Mouse (Mus musculus): Measurements from ENCODE around the gene Mdga1.

The Mdga1 gene

DNA sequence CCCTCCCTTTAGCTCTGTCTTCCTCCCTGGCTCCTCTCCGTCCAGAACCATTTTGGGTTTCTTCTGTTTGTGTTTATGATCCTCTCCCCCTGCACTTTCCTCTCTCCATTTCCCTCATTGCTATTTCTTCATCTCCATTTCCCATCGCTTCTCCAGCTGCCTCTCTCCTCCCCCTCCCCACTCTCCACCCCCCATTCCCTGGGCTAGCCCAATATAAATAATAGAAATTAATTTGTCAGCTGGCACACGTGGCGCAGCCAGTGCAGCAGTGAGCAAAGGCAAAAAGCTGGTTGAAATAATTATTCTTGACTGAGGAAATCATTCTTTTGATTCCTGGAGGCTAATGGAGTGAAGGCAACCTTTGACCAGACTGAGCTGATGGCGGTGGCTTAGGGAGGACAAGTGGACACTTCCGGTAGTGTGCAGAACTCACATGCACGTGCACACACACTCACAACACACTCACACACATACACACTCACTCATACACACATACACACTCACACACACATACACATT is at the start of gene Mdga1:
Gene Mdga1, minus strand, starts transcription at position 51 of the 519 bp plus-strand sequence.
- no peak for DNase-seq (ENCODE audit: low read depth, low spot score)

DNA sequence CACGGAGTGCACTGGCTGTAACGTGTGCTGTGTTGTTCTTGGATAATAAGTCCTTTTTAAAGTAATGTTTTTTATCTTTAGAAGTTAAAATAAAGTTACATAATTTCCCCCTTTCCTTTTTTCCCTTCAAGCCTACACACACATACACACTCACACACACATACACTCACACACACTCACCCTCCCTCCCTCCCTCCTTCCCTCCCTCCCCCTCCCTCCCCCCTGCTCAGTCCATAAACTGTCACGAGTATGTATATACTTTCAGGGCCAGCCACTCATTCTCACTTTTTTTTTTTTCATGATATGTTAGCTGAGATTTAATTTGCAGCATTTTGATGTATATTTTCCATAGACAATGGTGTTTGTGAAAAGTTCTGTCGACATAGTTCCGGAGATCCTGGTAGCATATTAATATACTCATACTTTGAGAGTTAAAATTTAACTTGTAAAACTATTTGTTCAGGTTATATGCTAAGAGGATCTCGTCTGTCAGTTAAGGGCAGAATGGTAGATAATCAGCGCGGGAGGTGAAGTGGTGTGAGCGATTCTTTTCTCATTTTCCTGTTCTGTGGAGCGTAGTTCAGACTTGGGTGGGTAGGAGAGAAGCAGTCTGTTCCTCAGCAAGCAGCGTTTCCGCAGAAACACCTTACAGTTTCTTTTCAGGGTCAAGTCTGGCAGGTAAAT is 49.2 kb upstream of the Mdga1 start:
- DNase-seq (ENCODE audit: low read depth, low spot score), result no peak

DNA sequence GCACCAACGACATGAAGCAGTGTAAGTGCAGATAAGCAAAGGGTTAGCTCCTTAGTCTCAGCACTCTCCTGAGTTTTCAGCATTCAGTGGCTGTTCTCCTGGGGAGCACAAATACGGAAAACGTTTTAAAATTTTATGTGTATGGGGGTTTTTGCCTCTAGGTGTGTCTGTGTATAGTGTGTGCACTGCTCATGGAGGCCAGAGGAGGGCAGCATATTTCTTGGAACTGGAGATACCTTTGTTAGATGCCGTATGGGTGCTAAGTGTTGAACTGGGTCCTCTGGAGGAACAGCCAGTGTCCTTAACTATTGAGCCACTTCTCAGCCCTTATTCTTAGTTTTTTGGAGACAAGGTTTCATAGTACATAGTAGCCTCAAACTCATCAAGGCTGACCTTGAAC is 44.8 kb upstream of the Mdga1 start:
- DNase-seq (ENCODE audit: low read depth, low spot score), result peak; percentile 35

DNA sequence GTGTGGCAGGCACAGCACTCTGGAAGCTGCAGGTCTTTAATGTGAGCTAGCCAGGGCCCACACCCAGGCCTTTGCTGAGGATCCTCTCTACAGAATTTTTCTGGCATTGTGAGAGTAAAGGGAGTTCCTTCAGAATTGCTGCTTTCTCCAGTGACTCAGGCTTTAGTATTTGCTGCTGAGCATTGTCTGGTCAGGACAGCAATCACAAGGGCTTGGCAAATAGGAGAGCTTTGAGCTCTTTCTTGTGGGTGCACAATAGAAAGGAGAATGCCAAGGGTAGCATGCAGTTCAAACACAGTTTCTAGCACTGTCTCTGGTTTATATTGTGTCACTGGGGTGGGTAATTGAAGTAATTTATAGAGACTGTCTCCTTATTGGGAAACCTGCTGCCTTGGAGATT is 38.5 kb upstream of the Mdga1 start:
- DNase-seq (ENCODE audit: low read depth, low spot score), result no peak

DNA sequence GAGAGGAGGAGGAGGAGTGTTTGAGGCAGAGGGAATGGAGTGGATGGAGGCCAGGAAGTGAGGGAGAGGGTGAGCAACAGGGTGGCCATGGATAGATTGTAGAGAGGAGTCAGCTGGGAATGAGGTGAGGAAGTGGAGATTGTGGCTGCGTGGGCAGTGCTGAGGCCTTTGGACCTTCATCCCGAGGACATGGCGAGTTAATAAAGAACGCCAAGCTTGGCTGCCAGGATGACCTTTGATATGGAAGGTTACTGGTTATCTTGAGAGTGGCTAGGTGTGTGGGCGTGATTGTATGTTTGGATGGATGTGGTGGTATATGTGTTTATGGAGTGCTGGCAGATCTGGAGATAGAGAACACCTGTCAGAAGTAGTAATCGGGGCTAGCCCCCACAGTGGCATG is 38.0 kb upstream of the Mdga1 start:
- DNase-seq (ENCODE audit: low read depth, low spot score), result no peak

DNA sequence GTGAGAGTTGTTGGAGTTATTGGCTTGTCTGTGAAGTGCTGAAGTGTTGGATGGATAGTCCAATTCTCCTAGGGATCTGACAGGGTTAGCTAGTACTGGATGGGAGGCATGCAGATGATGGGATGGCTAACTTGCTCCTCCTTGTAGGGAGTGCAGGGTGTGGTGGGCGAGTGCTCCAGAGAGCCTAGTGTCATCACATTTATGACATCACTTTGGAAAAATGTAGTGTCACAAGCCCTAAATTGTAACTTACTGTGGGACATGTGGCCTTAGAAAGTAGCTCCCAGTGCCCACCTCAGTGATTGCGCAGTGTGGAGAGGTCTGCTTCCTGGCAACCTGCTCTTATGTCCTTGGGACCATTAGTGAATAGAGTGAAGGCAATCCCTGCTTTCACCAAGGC is 37.0 kb upstream of the Mdga1 start:
- no peak for DNase-seq (ENCODE audit: low read depth, low spot score)

DNA sequence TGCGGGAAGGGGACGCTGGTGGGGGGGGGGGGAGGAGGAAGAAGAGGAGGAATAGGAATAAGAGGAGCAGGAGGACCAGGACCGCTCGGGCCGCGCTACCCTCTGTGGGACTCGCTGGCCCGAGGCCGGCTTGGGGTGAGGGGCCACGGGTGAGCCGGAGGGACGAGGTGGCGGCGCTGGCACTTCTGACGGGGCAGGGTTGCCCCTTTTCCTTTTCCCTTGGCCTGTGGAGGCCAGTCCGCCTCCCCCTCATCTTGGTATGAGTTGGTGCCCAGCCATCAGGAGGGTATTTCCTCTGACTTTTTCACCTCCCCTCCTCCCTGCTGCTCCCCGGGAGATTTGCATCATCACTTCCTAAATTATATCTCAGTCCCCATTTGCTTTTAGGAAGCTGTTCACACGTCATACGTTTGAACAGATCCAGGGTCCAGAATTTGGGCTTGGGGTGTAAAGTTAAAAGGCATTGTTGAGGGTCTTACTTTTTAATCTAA is 35.6 kb upstream of the Mdga1 start:
- DNase-seq (ENCODE audit: low read depth, low spot score), result peak; percentile 58

DNA sequence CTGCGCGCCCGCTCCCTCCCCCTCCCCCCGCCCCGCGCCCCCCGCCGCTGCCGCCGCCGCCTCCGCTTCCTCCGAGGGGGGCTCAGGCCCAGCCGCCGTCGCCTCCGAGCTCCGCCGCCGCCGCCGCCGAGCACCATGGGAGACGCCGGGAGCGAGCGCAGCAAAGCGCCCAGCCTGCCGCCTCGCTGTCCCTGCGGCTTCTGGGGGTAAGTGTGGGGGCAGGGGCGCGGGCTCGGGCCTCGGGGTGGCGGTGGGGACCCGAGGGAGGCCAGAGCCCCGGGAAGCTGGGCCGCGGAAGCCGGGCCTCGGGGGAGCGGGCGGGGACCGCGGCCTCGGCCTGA is 35.2 kb upstream of the Mdga1 start:
- peak; percentile 74 for DNase-seq (ENCODE audit: low read depth, low spot score)

DNA sequence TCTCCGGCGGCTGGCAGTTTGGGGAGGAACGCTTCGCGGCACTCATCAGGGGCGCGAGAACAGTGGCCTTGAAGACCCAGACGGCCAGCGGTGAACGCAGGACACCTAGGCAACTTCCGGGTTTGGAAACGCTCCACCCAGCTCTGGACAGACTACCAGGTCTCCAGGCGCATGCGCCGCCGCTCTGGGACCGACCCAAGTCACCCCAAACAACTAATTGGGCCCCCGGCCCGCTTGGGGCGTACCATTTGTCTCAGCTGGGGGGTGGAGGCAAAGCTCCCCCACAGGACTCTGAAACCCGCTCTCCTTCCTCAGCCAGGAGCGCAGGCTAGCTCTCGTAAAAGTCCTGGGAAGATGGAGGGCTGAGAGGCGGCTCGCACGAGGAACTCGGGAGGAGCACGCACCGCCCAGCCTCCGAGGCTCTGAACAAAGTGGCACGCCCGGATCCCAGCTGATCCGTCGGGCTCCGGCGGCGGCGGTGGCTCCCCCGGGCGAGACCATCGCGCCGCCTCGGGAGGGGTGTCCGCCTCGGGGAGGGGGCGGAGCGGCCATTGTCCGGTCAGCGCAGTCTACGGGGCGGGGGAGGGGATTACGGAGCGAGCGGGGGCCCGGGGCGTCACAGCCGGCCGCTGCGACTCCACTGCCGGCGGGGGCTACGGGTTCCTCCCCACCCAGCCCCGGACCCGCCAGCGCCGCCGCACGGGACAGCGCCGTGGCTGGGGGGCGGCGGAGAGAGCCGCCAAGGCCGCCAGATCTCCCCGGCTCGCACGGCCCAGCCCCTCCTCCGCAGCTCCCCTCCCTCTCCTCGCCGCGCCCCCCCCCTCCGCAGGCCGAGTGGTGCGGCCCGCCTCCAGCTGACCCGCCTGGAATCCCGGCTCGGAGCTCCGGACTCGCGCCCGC is 34.6 kb upstream of the Mdga1 start, which contains the start of gene Zfand3:
Gene Zfand3, plus strand, starts transcription at position 531 of the 900 bp plus-strand sequence.
- peak; percentile 93 for DNase-seq (ENCODE audit: low read depth, low spot score)

DNA sequence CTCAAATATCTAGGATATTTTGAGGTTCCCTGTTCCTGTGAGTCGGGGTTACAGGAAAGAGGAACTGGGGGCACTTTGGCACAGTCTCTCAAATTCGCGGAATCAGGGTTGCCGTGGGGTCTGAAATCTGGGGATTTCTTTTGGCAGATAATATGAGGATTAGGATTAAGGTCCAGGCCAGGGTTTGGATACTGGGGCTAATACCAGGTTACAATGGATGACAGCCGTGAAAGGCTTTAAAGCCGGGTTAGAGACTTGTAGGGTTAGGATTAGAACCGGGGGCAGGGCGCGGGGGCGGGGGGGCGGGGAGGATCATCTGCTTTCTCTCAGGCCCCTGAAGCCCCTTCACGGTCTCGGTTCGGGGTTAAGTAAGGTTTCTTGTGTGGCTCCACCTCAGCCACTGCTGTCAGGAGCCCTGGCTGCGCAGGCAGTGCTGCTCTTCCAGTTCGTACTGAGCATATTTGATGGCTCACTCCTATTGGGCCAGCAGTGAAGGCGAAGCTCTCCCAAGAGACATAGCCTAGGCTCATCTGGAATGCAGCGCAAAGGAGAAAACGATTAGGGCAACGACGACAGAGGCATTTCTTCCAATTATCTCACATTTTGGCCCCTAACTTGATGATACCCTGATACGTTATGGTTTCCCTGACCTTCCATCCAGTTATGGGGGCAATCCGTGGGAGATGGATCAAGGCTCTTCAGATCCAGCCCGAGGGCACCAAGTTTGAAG is 28.8 kb upstream of the Mdga1 start:
- DNase-seq (ENCODE audit: low read depth, low spot score), result no peak

DNA sequence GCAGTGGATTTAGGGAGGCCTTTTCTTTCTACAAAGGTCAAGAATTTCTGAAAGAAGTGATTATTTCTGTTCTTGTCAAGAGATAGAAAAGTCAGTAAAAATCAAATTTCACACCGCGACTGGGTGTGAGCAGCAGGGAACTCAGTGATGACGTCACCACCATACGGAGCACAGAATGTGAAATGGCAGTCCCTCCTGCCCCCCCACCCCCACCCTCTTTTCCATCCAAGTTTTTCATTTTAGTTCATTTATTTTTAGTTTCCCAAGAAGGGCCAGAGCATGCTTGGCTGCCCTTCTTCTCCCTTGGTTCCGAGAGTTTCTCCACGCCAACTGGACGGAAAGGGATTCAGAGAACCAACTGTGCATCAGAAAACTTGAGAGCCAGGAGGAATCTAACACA is 27.8 kb upstream of the Mdga1 start:
- DNase-seq (ENCODE audit: low read depth, low spot score), result no peak

DNA sequence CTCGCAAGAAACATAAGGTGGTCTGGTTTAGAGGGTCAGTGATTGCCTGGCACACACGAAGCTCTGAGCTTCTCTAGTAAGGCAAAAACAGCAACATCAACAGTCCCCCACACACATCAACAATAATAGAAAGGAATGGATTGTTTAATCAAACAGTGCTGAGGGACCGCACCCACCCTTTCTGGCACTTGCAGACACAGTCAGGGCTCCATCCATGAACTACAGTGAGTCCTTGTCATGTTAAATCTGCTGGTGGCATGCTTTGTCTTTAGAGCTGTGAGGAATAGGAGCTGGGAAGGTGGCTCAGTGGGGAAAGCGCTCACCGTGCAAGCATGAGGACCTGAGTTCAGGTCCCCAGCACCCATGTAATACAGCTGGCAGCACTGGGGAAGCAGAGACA is 26.1 kb upstream of the Mdga1 start:
- no peak for DNase-seq (ENCODE audit: low read depth, low spot score)

DNA sequence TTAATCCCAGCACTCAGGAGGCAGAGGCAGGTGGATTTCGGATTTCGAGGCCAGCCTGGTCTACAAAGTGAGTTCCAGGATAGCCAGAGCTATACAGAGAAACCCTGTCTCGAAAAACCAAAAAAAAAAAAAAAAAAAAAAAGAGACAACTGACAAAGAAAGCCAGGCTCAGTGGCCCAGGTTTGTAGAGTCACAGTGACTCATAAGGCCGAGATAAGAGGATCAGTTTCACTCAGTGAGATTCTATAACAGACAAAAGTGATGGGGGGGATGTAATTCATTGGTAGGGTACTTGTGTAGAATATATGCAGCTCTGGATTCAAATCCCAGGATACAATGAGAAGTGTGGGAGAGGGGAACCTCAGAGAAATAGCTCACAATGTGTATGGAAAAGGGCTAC is 24.6 kb upstream of the Mdga1 start:
- no peak for DNase-seq (ENCODE audit: low read depth, low spot score)

DNA sequence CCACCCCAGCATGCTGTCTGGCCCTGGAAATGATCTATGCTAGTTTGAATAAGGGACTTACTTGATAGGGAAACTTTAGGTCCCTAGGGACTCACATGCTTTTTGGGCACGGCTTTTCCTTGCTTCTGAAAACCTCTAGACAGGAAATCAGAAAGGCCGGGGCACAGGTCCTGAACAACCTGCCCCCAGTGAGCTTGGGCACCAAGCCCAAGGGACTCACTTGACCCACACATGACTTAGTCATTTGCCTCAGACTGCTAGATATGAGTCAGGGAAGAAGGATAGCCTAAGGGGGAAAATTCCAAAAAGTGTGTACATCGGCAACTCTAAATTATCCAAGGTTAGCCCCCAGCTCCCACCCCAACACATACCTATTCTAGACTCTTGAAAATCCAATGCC is 24.1 kb upstream of the Mdga1 start:
- DNase-seq (ENCODE audit: low read depth, low spot score), result no peak

DNA sequence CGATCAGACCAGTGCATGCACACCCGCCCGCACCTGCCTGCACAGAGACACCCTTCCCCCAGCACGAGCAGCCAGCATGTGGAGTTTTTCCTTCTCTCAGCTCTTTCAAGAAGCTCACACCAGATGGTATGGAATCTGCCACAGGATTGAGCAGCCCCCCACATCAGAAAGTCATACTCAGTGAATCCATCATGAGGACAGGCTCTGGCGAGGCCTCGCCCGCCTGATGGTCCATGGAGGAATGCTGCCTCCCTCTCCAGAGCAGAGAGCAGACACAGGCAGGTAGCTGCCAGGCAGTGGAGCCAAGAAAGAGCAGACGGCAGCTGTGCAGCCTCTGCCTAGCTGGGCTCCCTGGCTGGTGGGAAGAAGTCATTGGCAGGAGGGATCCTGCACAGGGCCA is 23.6 kb upstream of the Mdga1 start:
- no peak for DNase-seq (ENCODE audit: low read depth, low spot score)

DNA sequence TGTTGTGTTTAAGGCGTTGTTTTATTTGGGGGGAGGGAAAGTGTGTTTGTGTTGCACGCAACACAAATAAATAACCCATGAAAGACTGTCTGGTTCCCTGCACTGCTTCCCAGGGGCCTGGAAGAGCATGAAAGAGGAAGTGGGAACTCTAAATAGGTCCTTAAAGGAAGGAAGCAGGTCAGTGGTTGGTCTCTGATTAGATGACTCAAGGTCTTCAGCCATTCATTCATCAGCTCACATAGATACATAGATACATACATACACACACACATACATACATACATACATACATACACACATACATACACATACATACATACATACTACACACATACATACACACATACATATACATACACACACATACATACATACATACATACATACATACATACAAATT is 21.0 kb upstream of the Mdga1 start:
- DNase-seq (ENCODE audit: low read depth, low spot score), result no peak

DNA sequence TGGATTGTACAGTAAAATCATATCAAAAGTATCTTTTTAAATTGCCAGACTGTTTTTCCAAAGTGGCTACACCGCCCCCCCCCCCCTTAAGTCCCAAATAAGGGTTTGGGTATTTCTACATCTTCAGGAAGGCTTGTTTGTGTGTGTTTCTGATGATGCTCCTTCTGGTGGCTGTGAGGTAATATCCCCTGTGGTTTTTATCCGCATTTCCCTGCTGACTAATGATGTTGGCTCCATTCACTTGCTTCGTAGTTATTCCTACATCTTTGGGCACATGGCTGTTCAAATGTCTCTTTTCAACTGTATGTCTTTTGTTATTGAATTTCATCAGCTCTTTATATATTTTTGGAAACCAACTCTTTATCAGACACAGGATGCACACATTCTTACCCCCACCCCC is 20.2 kb upstream of the Mdga1 start:
- no peak for DNase-seq (ENCODE audit: low read depth, low spot score)

DNA sequence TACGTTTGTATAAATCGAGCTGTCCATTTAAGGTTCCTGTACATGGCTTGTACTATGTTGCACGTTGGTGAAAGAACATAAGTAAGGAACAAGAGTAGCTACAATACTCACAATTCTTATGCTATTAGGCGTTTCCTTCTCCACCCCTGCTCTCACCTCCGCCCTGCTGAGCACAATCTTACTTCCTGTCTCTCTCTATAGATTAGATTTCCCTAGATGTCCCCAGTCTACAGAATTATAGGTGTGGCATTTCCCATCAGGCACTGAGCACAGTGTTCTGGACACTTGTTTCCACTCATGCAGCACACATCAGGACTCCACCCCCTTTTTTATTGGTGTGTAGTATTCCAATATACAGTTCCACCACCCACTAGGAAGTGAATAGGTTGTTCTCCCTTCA is 19.8 kb upstream of the Mdga1 start:
- DNase-seq (ENCODE audit: low read depth, low spot score), result peak; percentile 22

DNA sequence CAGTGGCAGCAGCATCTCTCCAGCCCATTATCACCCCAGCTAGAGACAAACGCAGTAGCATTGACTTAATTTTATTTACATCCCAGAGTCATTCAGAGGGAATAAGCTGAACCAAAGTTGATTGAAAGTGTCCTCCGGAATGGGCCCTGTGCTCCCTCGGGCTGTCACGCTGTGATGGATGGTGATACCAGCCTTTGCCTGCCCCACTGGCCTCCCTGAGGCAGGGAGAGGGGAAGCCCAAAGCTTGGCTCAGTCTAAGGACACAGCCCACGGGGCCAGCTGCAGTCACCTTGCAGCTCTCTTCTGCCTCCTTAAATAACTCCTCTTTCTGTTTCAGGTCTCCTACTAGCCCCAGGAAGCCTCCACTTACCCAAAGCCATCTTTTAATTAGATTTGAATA is 18.3 kb upstream of the Mdga1 start:
- no peak for DNase-seq (ENCODE audit: low read depth, low spot score)

DNA sequence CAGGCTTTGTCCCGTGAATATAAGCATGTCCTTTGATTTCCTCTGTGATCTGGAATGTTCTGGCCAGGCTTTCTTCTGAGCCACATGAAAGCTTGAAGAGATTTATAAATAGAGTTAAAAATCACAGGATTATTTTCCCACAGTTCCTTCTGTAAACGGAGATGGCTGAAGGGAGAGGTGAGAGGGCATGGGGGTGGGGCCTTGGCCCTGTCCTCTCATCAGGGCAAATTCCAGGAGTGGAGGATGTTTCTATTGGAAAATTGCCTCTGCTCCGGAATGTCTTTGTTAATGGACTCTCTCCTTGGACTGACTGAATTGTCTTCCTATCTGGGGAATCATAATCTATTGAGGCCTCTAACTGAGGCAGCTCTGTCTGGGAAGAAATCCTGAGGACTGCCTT is 15.6 kb upstream of the Mdga1 start:
- DNase-seq (ENCODE audit: low read depth, low spot score), result no peak

DNA sequence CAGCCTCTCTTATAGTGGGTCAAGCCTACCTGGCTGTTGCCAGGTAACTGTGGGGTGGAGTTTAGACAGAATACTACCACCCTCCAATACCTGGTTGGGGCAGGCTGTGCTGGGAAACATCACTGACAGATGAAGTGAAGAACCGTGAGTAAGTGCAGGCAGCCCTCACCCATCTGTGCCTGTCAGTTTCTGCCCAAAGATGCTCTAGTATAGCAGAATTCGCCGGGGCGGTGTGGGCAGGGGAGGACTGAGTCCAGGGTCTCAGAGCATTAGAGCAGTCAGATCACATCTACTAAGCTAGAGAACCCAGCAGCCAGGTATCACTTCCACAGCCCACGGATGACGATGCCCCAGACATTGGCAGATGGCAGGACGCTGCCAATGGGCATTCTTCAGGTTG is 15.0 kb upstream of the Mdga1 start:
- DNase-seq (ENCODE audit: low read depth, low spot score), result no peak

DNA sequence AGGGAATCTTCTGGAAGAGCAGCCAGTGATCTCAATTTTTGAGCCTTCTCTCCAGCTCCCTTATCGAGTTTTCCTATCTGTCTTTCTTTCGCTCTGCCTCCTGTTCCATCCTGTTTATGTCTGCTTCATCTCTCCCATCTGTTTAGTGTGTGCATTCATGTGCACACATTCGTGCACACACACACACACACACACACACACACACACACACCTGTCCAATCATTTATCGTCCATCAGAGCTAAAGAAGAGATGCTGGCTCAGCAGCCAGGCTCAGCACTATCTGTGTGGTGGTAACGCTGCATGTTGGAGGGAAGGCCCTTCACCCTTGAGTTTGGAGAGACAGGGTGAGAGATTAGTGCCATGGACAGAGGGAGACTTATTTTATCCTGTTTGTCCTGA is 13.3 kb upstream of the Mdga1 start:
- DNase-seq (ENCODE audit: low read depth, low spot score), result no peak
